8 mouse cellular contexts compared by ENCODE assay signal in genomic region chr8:105727397-105728124, GRCm38 (mm10). TPM values are rescaled to one million over a fixed set of nuclear protein-coding genes. Genes with fewer than 3 reads are reported as not detected.
DNase-seq lines count a peak whose midpoint lies in the region.

No protein-coding gene starts in this region.

- H3K4me1 ChIP-seq in megakaryocyte, embryonic 14.5 days, result peaks cover 89% of the 10 kb centered on the region

- DNase-seq in spleen, adult 12 weeks (ENCODE audit: low spot score), result peak; percentile 14
- DNase-seq in spleen, adult 18-20 months, result no peak
- peak; percentile 81 for DNase-seq in heart, adult 8-10 months (ENCODE audit: low spot score)
- peak; percentile 62 to 89 for DNase-seq in kidney, postnatal 25 days
- no peak for DNase-seq in layer of hippocampus, adult 9-10 months (ENCODE audit: low spot score)
- DNase-seq in cerebellum, adult 9-10 months, result no peak
- no peak for DNase-seq in urinary bladder, adult 18-20 months (ENCODE audit: low spot score in 2 of 2)

- peaks cover 68% of the 10 kb centered on the region for H3K36me3 ChIP-seq in megakaryocyte, embryonic 14.5 days (replicated peaks; ENCODE audit: low read length)

- no peaks in the 10 kb centered on the region for H3K27me3 ChIP-seq in megakaryocyte, embryonic 14.5 days (replicated peaks)

- peak overlapping the region; percentile 87 for H3K4me3 ChIP-seq in megakaryocyte, embryonic 14.5 days (replicated peaks)

- no peaks in the 10 kb centered on the region for H3K9me3 ChIP-seq in megakaryocyte, embryonic 14.5 days

RNA-seq across cellular contexts. Expression of gene Enkd1, which starts 19.6 kb away (rescaled TPM):
- total RNA-seq in heart, adult 8-10 months (2022), result 1 to 10 TPM; 1.2 to 2.7 (median 2.3) TPM
- 22.7 and 26.1 TPM in 2 replicates for polyA plus RNA-seq in megakaryocyte, embryonic 14.5 days (2012; ENCODE audit: insufficient read depth, low replicate concordance)

RNA-seq across cellular contexts. Expression of gene 4933405L10Rik, which starts 20.1 kb away (rescaled TPM):
- total RNA-seq in heart, adult 8-10 months (2022), result not detected
- not detected in 2 replicates for polyA plus RNA-seq in megakaryocyte, embryonic 14.5 days (2012; ENCODE audit: insufficient read depth, low replicate concordance)

RNA-seq across cellular contexts. Expression of gene Pard6a, which starts 26.6 kb away (rescaled TPM):
- total RNA-seq in heart, adult 8-10 months (2022), result 1 to 10 TPM; 5.9 to 8.1 (median 7.0) TPM
- polyA plus RNA-seq in megakaryocyte, embryonic 14.5 days (2012; ENCODE audit: insufficient read depth, low replicate concordance), result 7.8 and 19.1 TPM in 2 replicates

RNA-seq across cellular contexts. Expression of gene Acd, which starts 26.7 kb away (rescaled TPM):
- 10 to 100 TPM; 10.2 to 11.5 (median 10.5) TPM for total RNA-seq in heart, adult 8-10 months (2022)
- 26.9 and 57.9 TPM in 2 replicates for polyA plus RNA-seq in megakaryocyte, embryonic 14.5 days (2012; ENCODE audit: insufficient read depth, low replicate concordance)

RNA-seq across cellular contexts. Expression of gene Gfod2, which starts 30.9 kb away (rescaled TPM):
- total RNA-seq in heart, adult 8-10 months (2022), result 1 to 10 TPM; 2.8 to 3.9 (median 3.5) TPM
- polyA plus RNA-seq in megakaryocyte, embryonic 14.5 days (2012; ENCODE audit: insufficient read depth, low replicate concordance), result 3.0 and 9.7 TPM in 2 replicates

Comparison
In these comparisons a context has a peak if more than half of its experiments do, and no peak if none do; other contexts are left out.
1. DNase-seq: peak in spleen, adult 12 weeks (single experiment), heart, adult 8-10 months (single experiment) and kidney, postnatal 25 days (2 of 2); none in spleen, adult 18-20 months (0 of 2), layer of hippocampus, adult 9-10 months (single experiment), cerebellum, adult 9-10 months (single experiment) and urinary bladder, adult 18-20 months (0 of 2).